Mouse (Mus musculus): ENCODE data around the gene R3hdm2. TPM values are rescaled to one million over a fixed set of nuclear protein-coding genes. Genes with fewer than 3 reads are reported as not detected.

The R3hdm2 gene
- polyA plus RNA-seq, 1 experiment from 2014 or later: 14.4 TPM

DNA sequence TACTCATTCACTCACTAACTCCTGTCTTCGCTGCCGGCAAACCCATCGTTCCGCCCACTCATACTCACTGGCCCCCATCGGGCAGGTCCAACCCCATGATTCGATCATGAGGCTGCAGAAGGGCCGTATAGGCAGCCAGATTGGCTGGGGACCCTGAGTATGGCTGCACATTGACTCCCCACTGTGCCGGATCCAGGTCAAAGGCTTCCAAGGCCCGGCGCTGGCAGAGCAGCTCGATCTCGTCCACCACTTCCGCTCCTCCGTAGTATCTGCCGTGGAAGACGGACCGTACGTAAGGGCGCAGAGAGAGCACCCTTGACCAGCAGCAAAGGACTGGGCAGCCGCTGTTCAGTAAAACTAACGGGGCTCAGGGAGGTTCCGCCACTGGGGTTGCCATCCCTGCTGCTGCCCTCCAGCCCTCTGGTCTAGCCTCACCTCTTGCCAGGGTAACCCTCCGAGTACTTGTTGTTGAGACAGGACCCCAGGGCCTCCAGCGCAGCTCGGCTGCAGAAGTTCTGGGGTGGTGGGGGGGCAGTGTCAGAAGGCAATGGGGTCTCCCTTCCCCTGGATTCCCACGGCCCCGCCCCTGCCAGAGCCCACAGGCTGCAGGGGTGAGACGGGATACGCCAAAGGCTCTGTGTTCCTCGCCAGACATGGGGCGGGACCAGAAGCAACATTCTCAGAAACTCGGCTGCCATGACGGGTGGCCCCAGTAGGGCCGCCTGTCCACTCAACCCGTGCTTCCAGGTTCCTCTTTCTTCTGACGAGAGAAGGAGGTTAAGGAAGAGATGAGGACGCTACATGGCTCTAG is 140.0 kb downstream of the R3hdm2 start:
- WGBS (ENCODE audit: insufficient replicate concordance): 89% methylated on average over 37 of the region's 37 CpGs
- no peaks in the 10 kb centered on the region for H3K9me3 ChIP-seq (replicated peaks)
- peaks cover 65% of the 10 kb centered on the region for H3K4me1 ChIP-seq (replicated peaks)
- H3K9ac ChIP-seq: peak overlapping the region; percentile 77; the same call in 1 of the 2 replicates
- peak overlapping the region; percentile 93 for H3K4me2 ChIP-seq
- no peak for ATAC-seq (ENCODE audit: insufficient read depth)
- peaks cover 43% of the 10 kb centered on the region for H3K36me3 ChIP-seq (replicated peaks)
- H3K4me3 ChIP-seq (replicated peaks): peak overlapping the region; percentile 78
- peaks cover 41% of the 10 kb centered on the region for H3K27me3 ChIP-seq
- H3K27ac ChIP-seq (replicated peaks): peak overlapping the region; percentile 87; the same call in 1 of the 2 replicates

GRCm38 (mm10) chr10:127520714-127521357 is 140.7 kb downstream of the R3hdm2 start:
- Histone ChIP-seq H3K9ac (peak overlapping the region; percentile 77), H3K36me3 (replicated peaks) (peaks cover 43% of the 10 kb centered on the region), H3K4me2 (peak overlapping the region; percentile 93), H3K27me3 (peaks cover 41% of the 10 kb centered on the region), H3K4me3 (replicated peaks) (peak overlapping the region; percentile 78), H3K9me3 (replicated peaks) (no peaks in the 10 kb centered on the region), H3K27ac (replicated peaks) (peak overlapping the region; percentile 87), H3K4me1 (replicated peaks) (peaks cover 58% of the 10 kb centered on the region)
- WGBS (ENCODE audit: insufficient replicate concordance): 69% methylated on average over 20 of the region's 20 CpGs
- no peak for ATAC-seq (ENCODE audit: insufficient read depth)

DNA sequence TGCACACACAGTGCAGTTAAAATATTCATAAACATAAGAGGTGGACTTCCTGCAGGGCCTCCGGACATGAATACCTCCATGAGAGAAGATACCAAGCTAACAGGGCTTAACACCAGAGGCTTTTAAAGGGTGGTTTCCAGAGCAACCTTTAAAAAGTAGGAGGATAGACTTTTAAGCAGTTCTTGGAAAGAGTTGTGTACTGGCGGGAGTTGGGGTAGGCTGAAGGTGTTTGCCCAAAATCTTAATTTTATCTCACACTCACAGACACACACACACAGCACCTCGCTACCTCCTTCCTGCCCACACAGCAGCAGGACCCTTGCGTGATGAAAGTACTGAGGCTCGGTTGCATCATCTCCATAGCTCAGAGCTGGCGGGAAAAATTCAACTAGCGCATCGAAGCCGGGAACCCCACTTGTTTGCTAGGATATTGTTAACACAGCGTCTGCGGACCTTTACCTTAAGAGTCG is 141.5 kb downstream of the R3hdm2 start:
- Histone ChIP-seq H3K9me3 (replicated peaks) (no peaks in the 10 kb centered on the region), H3K4me3 (replicated peaks) (peak overlapping the region; percentile 78), H3K27me3 (peaks cover 41% of the 10 kb centered on the region), H3K4me1 (replicated peaks) (peaks cover 58% of the 10 kb centered on the region), H3K27ac (replicated peaks) (peak overlapping the region; percentile 87), H3K36me3 (replicated peaks) (peaks cover 43% of the 10 kb centered on the region), H3K9ac (peak overlapping the region; percentile 77), H3K4me2 (peak overlapping the region; percentile 93)
- ATAC-seq (ENCODE audit: insufficient read depth): peak; percentile 72
- WGBS (ENCODE audit: insufficient replicate concordance): 0% methylated on average over 12 of the region's 12 CpGs

GRCm38 (mm10) chr10:127522088-127522581 is 142.0 kb downstream of the R3hdm2 start, which contains the start of gene Shmt2:
Gene Shmt2 (minus strand): TSS chr10:127522444.
- WGBS (ENCODE audit: insufficient replicate concordance): under 1% methylated on average over 21 of the region's 21 CpGs

GRCm38 (mm10) chr10:127524646-127525255 is 144.6 kb downstream of the R3hdm2 start:
- ATAC-seq (ENCODE audit: insufficient read depth): no peak
- Histone ChIP-seq H3K27ac (replicated peaks) (no peak overlapping the region), H3K4me3 (replicated peaks) (no peak overlapping the region), H3K9ac (no peak overlapping the region), H3K9me3 (replicated peaks) (no peaks in the 10 kb centered on the region), H3K4me2 (no peak overlapping the region), H3K4me1 (replicated peaks) (peaks cover 43% of the 10 kb centered on the region), H3K27me3 (peaks cover 71% of the 10 kb centered on the region), H3K36me3 (replicated peaks) (peaks cover 12% of the 10 kb centered on the region)
- 6% methylated on average over 22 of the region's 23 CpGs for WGBS (ENCODE audit: insufficient replicate concordance)

More at GRCm38 (mm10) chr10:127522088-127522581, 142.0 kb downstream of the R3hdm2 start, which contains the start of gene Shmt2:
- Histone ChIP-seq H3K4me1 (replicated peaks) (peaks cover 58% of the 10 kb centered on the region), H3K9me3 (replicated peaks) (no peaks in the 10 kb centered on the region), H3K4me2 (peak within 1 kb of the TSS; percentile 93), H3K27me3 (peaks cover 45% of the 10 kb centered on the region), H3K27ac (replicated peaks) (peak within 1 kb of the TSS; percentile 87), H3K36me3 (replicated peaks) (peaks cover 38% of the 10 kb centered on the region), H3K4me3 (replicated peaks) (peak within 1 kb of the TSS; percentile 78), H3K9ac (peak within 1 kb of the TSS; percentile 77)
- ATAC-seq (ENCODE audit: insufficient read depth): peak; percentile 61

DNA sequence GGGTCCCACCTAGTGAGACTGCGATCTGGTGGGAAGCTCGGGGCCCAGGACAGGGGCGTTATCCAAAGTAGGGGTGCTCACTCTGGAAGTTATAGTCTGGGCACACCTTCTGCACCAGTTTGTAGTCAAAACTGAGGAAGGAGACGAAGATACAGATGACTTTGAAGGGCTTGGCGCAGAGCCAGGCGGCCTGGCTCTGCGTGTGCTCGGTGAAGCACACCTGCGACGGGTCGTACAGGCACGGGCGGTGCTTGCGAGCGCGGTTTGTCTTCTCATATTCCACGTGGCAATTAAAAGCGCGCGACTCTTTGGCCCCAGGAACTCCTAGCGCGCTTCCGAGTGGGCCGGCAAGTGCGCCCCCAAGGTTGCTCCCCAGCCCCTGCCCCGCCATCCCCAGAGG is 145.9 kb downstream of the R3hdm2 start:
- 2% methylated on average over 26 of the region's 26 CpGs for WGBS (ENCODE audit: insufficient replicate concordance)
- peaks cover 30% of the 10 kb centered on the region for H3K4me1 ChIP-seq (replicated peaks)
- H3K9me3 ChIP-seq (replicated peaks): no peaks in the 10 kb centered on the region
- H3K27ac ChIP-seq (replicated peaks): no peak overlapping the region
- no peak overlapping the region for H3K9ac ChIP-seq
- no peak for ATAC-seq (ENCODE audit: insufficient read depth)
- H3K27me3 ChIP-seq: peaks cover 84% of the 10 kb centered on the region
- no peaks in the 10 kb centered on the region for H3K36me3 ChIP-seq (replicated peaks)
- H3K4me2 ChIP-seq: peak overlapping the region; percentile 46
- H3K4me3 ChIP-seq (replicated peaks): peak overlapping the region; percentile 25

GRCm38 (mm10) chr10:127526681-127527080 is 146.6 kb downstream of the R3hdm2 start:
- Histone ChIP-seq H3K9me3 (replicated peaks) (no peaks in the 10 kb centered on the region), H3K27ac (replicated peaks) (no peak overlapping the region), H3K36me3 (replicated peaks) (no peaks in the 10 kb centered on the region), H3K4me3 (replicated peaks) (peak overlapping the region; percentile 25), H3K27me3 (peaks cover 91% of the 10 kb centered on the region), H3K4me1 (replicated peaks) (peaks cover 24% of the 10 kb centered on the region), H3K4me2 (peak overlapping the region; percentile 46), H3K9ac (no peak overlapping the region)
- under 1% methylated on average over 26 of the region's 26 CpGs for WGBS (ENCODE audit: insufficient replicate concordance)
- ATAC-seq (ENCODE audit: insufficient read depth): no peak

- Histone ChIP-seq H3K4me3 (replicated peaks) (no peak overlapping the region), H3K27me3 (peaks cover 99% of the 10 kb centered on the region), H3K36me3 (replicated peaks) (no peaks in the 10 kb centered on the region), H3K9ac (no peak overlapping the region), H3K27ac (replicated peaks) (no peak overlapping the region), H3K4me1 (replicated peaks) (peaks cover 19% of the 10 kb centered on the region), H3K4me2 (no peak overlapping the region), H3K9me3 (replicated peaks) (no peaks in the 10 kb centered on the region)
- no peak for ATAC-seq (ENCODE audit: insufficient read depth)
- 6% methylated on average over 17 of the region's 17 CpGs for WGBS (ENCODE audit: insufficient replicate concordance)
Observed at GRCm38 (mm10) chr10:127527481-127527880, 147.4 kb downstream of the R3hdm2 start.

- peaks cover 25% of the 10 kb centered on the region for H3K4me1 ChIP-seq (replicated peaks)
- no peak for ATAC-seq (ENCODE audit: insufficient read depth)
- WGBS (ENCODE audit: insufficient replicate concordance): under 1% methylated on average over 23 of the region's 25 CpGs
- H3K27ac ChIP-seq (replicated peaks): no peak overlapping the region
- no peaks in the 10 kb centered on the region for H3K9me3 ChIP-seq (replicated peaks)
- H3K9ac ChIP-seq: no peak overlapping the region
- peaks cover 100% of the 10 kb centered on the region for H3K27me3 ChIP-seq
- no peak overlapping the region for H3K4me3 ChIP-seq (replicated peaks)
- H3K4me2 ChIP-seq: no peak overlapping the region
- no peaks in the 10 kb centered on the region for H3K36me3 ChIP-seq (replicated peaks)
Observed at GRCm38 (mm10) chr10:127530945-127531344, 150.8 kb downstream of the R3hdm2 start.

- no peak overlapping the region for H3K4me2 ChIP-seq
- H3K27me3 ChIP-seq: peaks cover 100% of the 10 kb centered on the region
- H3K9me3 ChIP-seq (replicated peaks): no peaks in the 10 kb centered on the region
- no peak overlapping the region for H3K4me3 ChIP-seq (replicated peaks)
- no peak overlapping the region for H3K9ac ChIP-seq
- WGBS (ENCODE audit: insufficient replicate concordance): under 1% methylated on average over 4 of the region's 4 CpGs
- H3K36me3 ChIP-seq (replicated peaks): no peaks in the 10 kb centered on the region
- no peak for ATAC-seq (ENCODE audit: insufficient read depth)
- H3K27ac ChIP-seq (replicated peaks): no peak overlapping the region
- H3K4me1 ChIP-seq (replicated peaks): peaks cover 19% of the 10 kb centered on the region
Observed at GRCm38 (mm10) chr10:127531548-127531947, 151.4 kb downstream of the R3hdm2 start.
